Mouse (Mus musculus) ES-E14 (cell line): ENCODE results near the gene Tesc. TPM values are rescaled to one million over a fixed set of nuclear protein-coding genes. Genes with fewer than 3 reads are reported as not detected.

Source experiments
- DNase-seq: peaks from one replicate; pipeline ENCODE4 v3.0.0-alpha.2; 2013; ENCODE audit warnings: low read depth, low spot score
- H3K27ac ChIP-seq: 2 replicates; pipeline ENCODE4 v1.5.1; 2012; ENCODE audit warnings: low read depth, mild to moderate bottlenecking, low read length, moderate library complexity, mixed read lengths; ENCODE audit not compliant: poor library complexity, insufficient read depth, severe bottlenecking
- H3K36me3 ChIP-seq: 2 replicates; pipeline ENCODE4 v1.6.1; 2012; ENCODE audit warnings: mild to moderate bottlenecking, low read length, moderate library complexity, mixed read lengths; ENCODE audit not compliant: control insufficient read depth, poor library complexity, insufficient read depth, severe bottlenecking
- H3K4me1 ChIP-seq, 2 experiments: fragments of 150-350 bp in 1 of 2; sonication (generic) in 1 of 2; 2 replicates each; pipeline ENCODE4 v1.6.1; 2012; ENCODE audit warnings: low read length in 2 of 2, mild to moderate bottlenecking in 1 of 2, mixed read lengths in 1 of 2; ENCODE audit not compliant: control insufficient read depth in 2 of 2, insufficient read depth in 2 of 2, poor library complexity in 1 of 2
- H3K4me3 ChIP-seq, 2 experiments: fragments of 150-350 bp in 1 of 2; sonication (generic) in 1 of 2; 2 replicates each; pipeline ENCODE4 v1.5.1; 2012; ENCODE audit warnings: low read length in 2 of 2, low read depth in 1 of 2, mild to moderate bottlenecking in 1 of 2, mixed read lengths in 1 of 2; ENCODE audit not compliant: insufficient read depth in 1 of 2, poor library complexity in 1 of 2, severe bottlenecking in 1 of 2
- H3K9ac ChIP-seq: 2 replicates; pipeline ENCODE4 v1.6.1; 2012; ENCODE audit warnings: low read depth, mild to moderate bottlenecking, low read length, mixed read lengths; ENCODE audit not compliant: poor library complexity, insufficient read depth, severe bottlenecking
- H3K9me3 ChIP-seq: fragments of 150-350 bp; sonication (generic); 2 replicates; pipeline ENCODE4 v1.6.1; 2012; ENCODE audit warnings: low read depth, mild to moderate bottlenecking, low read length; ENCODE audit not compliant: control insufficient read depth, insufficient read depth
- CHD2 ChIP-seq: IDR thresholded peaks from 2 replicates; pipeline ENCODE4 v1.6.1; 2014; ENCODE audit warnings: mild to moderate bottlenecking, low read depth, low read length, inconsistent platforms
- HCFC1 ChIP-seq: IDR thresholded peaks from 2 replicates; pipeline ENCODE4 v1.6.1; 2012; ENCODE audit warnings: low read length, inconsistent platforms, borderline replicate concordance; ENCODE audit not compliant: insufficient read depth
- MAFK ChIP-seq: IDR thresholded peaks from 2 replicates; pipeline ENCODE4 v1.6.1; 2014; ENCODE audit warnings: mild to moderate bottlenecking, low read depth, low read length, inconsistent platforms; ENCODE audit not compliant: insufficient read depth
- ZC3H11A ChIP-seq: IDR thresholded peaks from 2 replicates; pipeline ENCODE4 v1.6.1; 2012; ENCODE audit warnings: low read depth, mild to moderate bottlenecking, inconsistent platforms, low read length, borderline replicate concordance
- ZNF384 ChIP-seq: IDR thresholded peaks from 2 replicates; pipeline ENCODE4 v1.6.1; 2012; ENCODE audit warnings: low read depth, low read length, inconsistent platforms
- in situ Hi-C, 2 experiments: fragments of 600-800 bp; cut with MboI; formaldehyde crosslinking; loops; one replicate each; pipeline ENCODE4 v1.15.1; 2025; ENCODE audit warnings: low sequenced_read_pairs in 2 of 2, inconsistent platforms in 1 of 2; ENCODE audit not compliant: unreplicated experiment in 2 of 2
- total RNA-seq: library from RNA; depleted of rRNA; stranded (reverse); fragments of 300-350 nt; gene quantifications from 2 replicates; pipeline ENCODE4 v1.2.3, GENCODE M21; 2012

The Tesc gene
- total RNA-seq, 1 experiment, result 3.1 TPM

- no peaks in the 10 kb centered on the region for H3K36me3 ChIP-seq
- no peak overlapping the region for H3K9ac ChIP-seq
- peaks cover 0 to 2% of the 10 kb centered on the region in 2 experiments; a peak in 1 of 4 replicates for H3K4me1 ChIP-seq
- TF ChIP-seq HCFC1 (no peak), ZC3H11A (no peak), CHD2 (no peak), MAFK (no peak), ZNF384 (no peak)
- in situ Hi-C loops, result no loop called here
- no peaks in the 10 kb centered on the region for H3K9me3 ChIP-seq
- no peak for DNase-seq
- H3K4me3 ChIP-seq, result no peak overlapping the region
- H3K27ac ChIP-seq, result no peak overlapping the region
Observed at GRCm38 (mm10) chr5:118048928-118049327, 21.4 kb downstream of the Tesc start.

DNA sequence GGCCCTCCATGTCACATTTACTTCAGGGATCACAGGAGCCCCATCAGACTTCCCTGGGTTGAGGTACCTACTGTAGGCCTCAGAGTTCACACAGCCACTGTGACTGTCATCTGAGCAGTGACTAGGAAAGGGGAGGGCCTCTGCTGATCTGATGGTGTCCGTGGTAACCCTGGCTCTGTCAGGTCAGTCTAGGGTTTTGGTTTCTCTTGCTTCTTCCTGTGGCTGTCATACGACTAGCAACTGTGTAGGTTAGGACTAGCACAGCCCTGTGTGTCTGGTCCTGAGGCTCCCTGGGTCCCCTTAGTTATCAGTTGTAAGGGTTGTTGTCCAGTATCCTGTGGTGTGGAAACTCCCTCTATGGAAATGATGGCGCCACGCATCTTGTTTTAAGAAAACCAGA lies 23.2 kb downstream of the Tesc start:
- Histone ChIP-seq H3K36me3 (no peaks in the 10 kb centered on the region), H3K27ac (no peak overlapping the region), H3K4me3 (no peak overlapping the region), H3K9me3 (no peaks in the 10 kb centered on the region), H3K4me1 (peaks cover 0 to 2% of the 10 kb centered on the region in 2 experiments; a peak in 1 of 4 replicates), H3K9ac (no peak overlapping the region)
- in situ Hi-C loops, result no loop called here
- no peak for TF ChIP-seq HCFC1
- no peak for TF ChIP-seq ZNF384
- no peak for TF ChIP-seq MAFK
- no peak for TF ChIP-seq CHD2
- no peak for TF ChIP-seq ZC3H11A
- no peak for DNase-seq

- no peak overlapping the region for H3K27ac ChIP-seq
- no peak for DNase-seq
- H3K9me3 ChIP-seq, result no peaks in the 10 kb centered on the region
- H3K4me1 ChIP-seq, result peaks cover 0 to 8% of the 10 kb centered on the region in 2 experiments; a peak in 2 of 4 replicates
- H3K36me3 ChIP-seq, result no peaks in the 10 kb centered on the region
- in situ Hi-C loops, result no loop called here
- H3K4me3 ChIP-seq, result no peak overlapping the region
- no peak overlapping the region for H3K9ac ChIP-seq
- TF ChIP-seq ZNF384, result 0 out of 2 replicates have a peak, but pooled peaks have one; percentile 16
- TF ChIP-seq ZC3H11A, result no peak
Observed at GRCm38 (mm10) chr5:118051981-118052662, 24.6 kb downstream of the Tesc start.

GRCm38 (mm10) chr5:118053205-118053604 lies 25.7 kb downstream of the Tesc start:
- in situ Hi-C loops, result no loop called here
- no peak overlapping the region for H3K27ac ChIP-seq
- no peak overlapping the region for H3K9ac ChIP-seq

More at GRCm38 (mm10) chr5:118053205-118053604, 25.7 kb downstream of the Tesc start:
- Histone ChIP-seq H3K4me3 (no peak overlapping the region), H3K36me3 (no peaks in the 10 kb centered on the region), H3K4me1 (peaks cover 0 to 8% of the 10 kb centered on the region in 2 experiments; a peak in 2 of 4 replicates), H3K9me3 (no peaks in the 10 kb centered on the region)
- no peak for TF ChIP-seq ZNF384
- TF ChIP-seq ZC3H11A, result no peak
- no peak for TF ChIP-seq CHD2
- TF ChIP-seq HCFC1, result no peak
- TF ChIP-seq MAFK, result no peak
- DNase-seq, result no peak
